Mouse (Mus musculus) testis, adult 2 months (tissue): ENCODE data around the gene Ssxb3. TPM values are rescaled to one million over a fixed set of nuclear protein-coding genes. Genes with fewer than 3 reads are reported as not detected.
"Not testable (repeated sequence)": the region's sequence is repeated elsewhere in the genome, so short reads cannot be mapped to it uniquely, and the experiment has no call there.

Source experiments
- H3K27ac ChIP-seq: fragments of 200-500 bp; 2 replicates; pipeline ENCODE4 v1.5.1; 2012; ENCODE audit warnings: low read depth, low read length; ENCODE audit not compliant: control insufficient read depth, insufficient read depth
- H3K27me3 ChIP-seq: fragments of 200-500 bp; 2 replicates; pipeline ENCODE4 v1.6.1; 2012; ENCODE audit warnings: mild to moderate bottlenecking, low read length, moderate library complexity; ENCODE audit not compliant: control insufficient read depth, insufficient read depth
- H3K36me3 ChIP-seq: fragments of 200-500 bp; 2 replicates; pipeline ENCODE4 v1.6.1; 2012; ENCODE audit warnings: mild to moderate bottlenecking, low read length; ENCODE audit not compliant: control insufficient read depth, insufficient read depth
- H3K4me1 ChIP-seq: fragments of 200-500 bp; 2 replicates; pipeline ENCODE4 v1.6.1; 2012; ENCODE audit warnings: low read length; ENCODE audit not compliant: control insufficient read depth, insufficient read depth
- H3K4me3 ChIP-seq: fragments of 200-500 bp; 2 replicates; pipeline ENCODE4 v1.5.1; 2012; ENCODE audit warnings: low read depth, mild to moderate bottlenecking, low read length, moderate library complexity, mixed read lengths; ENCODE audit not compliant: control insufficient read depth
- polyA plus RNA-seq: library from polyadenylated mRNA; depleted of rRNA; stranded (reverse); fragments of >200 nt; gene quantifications from 2 replicates; pipeline ENCODE4 v1.2.3, GENCODE M21; 2012; rRNA removed

The Ssxb3 gene
- 0.99 and 1.2 TPM in 2 replicates for polyA plus RNA-seq

DNA sequence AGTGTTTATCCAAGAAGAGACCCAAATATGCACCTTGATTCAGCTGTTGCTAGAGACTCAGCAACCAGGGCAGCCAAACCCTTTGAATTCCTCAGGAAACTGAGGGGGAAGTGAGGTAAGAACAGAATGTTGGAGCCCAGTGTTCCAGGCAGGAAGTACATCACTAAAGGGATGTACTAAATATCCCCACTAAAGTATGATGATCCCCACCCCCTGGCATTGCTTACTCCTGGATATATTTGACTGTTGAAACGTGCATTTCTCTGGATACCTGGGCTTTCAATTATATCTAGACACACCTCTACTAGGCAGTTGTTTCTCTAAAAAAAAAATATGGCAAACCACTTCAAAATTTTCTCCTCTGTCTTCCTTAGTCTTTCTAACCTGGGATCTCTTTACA, at the start of gene Ssxb3:
Ssxb3 (minus strand) TSS at position 101 of the 400 bp plus-strand sequence.
- not testable (repeated sequence) for H3K4me3 ChIP-seq, H3K27me3 ChIP-seq, H3K4me1 ChIP-seq, H3K27ac ChIP-seq, H3K36me3 ChIP-seq

DNA sequence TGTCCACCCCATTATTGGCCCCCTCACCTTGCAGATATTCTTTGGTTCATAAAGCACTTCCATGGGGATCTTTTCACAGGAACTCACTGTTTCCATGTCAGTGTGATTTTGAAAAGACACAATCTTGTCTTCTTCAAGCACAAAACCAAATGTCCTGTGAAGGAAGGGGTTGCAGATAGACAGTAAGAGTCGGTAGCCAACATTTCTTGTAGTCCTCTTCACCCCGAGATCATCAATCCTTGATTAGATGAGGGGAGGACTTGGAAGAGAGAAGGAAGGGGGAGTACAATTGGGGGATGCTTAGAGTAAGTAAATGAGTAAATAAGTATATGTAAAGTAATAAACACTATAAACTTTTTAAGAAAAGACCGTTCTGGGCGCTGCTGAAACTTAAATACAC, 43.5 kb downstream of the Ssxb3 start, which contains the start of gene Ssxb6:
Ssxb6 (minus strand) TSS at position 101 of the 400 bp plus-strand sequence.
- not testable (repeated sequence) for H3K27ac ChIP-seq, H3K4me3 ChIP-seq, H3K27me3 ChIP-seq, H3K36me3 ChIP-seq, H3K4me1 ChIP-seq

Other genes with a start within 250 kb of the Ssxb3 start
- gene Ssxb9, start 224.8 kb downstream of the Ssxb3 start, polyA plus RNA-seq: not detected in 2 replicates
- 2.8 and 3.4 TPM in 2 replicates for gene Ssxb1, start 178.5 kb downstream of the Ssxb3 start, polyA plus RNA-seq
- gene Ssxb2, start 130.1 kb downstream of the Ssxb3 start, polyA plus RNA-seq: 2.4 and 3.1 TPM in 2 replicates
- gene Gm14459, start 66.9 kb downstream of the Ssxb3 start, polyA plus RNA-seq: 0.58 and 0.83 TPM in 2 replicates
- 0.88 and 2.6 TPM in 2 replicates for gene Ssxb6, start 43.6 kb downstream of the Ssxb3 start, polyA plus RNA-seq
- gene Ssxb8, start 99.0 kb upstream of the Ssxb3 start, polyA plus RNA-seq: 0.47 and 0.75 TPM in 2 replicates
- gene Ssx9, start 156.6 kb upstream of the Ssxb3 start, polyA plus RNA-seq: 0.27 TPM in 1 of 2 replicates, not detected in the other
- gene Ssxb5, start 211.9 kb upstream of the Ssxb3 start, polyA plus RNA-seq: 0.70 and 1.5 TPM in 2 replicates